Mouse (Mus musculus) G1E (cell line): ENCODE measurements around the gene Hoxd9.

ENCODE experiments used
- CTCF ChIP-seq: IDR thresholded peaks from 2 replicates; pipeline ENCODE4 v1.5.1; 2012; ENCODE audit warnings: low read depth, low read length, inconsistent platforms, mixed read lengths
- GATA1 ChIP-seq: IDR thresholded peaks from 2 replicates; pipeline ENCODE4 v1.6.1; 2012; ENCODE audit warnings: borderline replicate concordance, low read length, inconsistent platforms, mixed read lengths
- POLR2AphosphoS5 ChIP-seq: IDR thresholded peaks from 2 replicates; pipeline ENCODE4 v1.6.1; 2012; ENCODE audit warnings: low read depth, low read length, inconsistent platforms; ENCODE audit not compliant: insufficient replicate concordance
- TAL1 ChIP-seq: conservative IDR thresholded peaks from 2 replicates; pipeline ENCODE4 v1.6.1; 2012; ENCODE audit warnings: low read depth, low read length, inconsistent platforms, mixed read lengths

- no peak for TF ChIP-seq CTCF
- TF ChIP-seq GATA1 = no peak
- TF ChIP-seq POLR2AphosphoS5 = no peak
- TF ChIP-seq TAL1 = no peak
These were observed 30.8 kb downstream of the Hoxd9 start for GRCm38 (mm10) chr2:74728303-74728680.
